Comparison of ENCODE assay signal across 20 mouse cellular contexts in genomic region chr4:126415707-126416106, GRCm38 (mm10).
"Had no signal": no experiment of that assay in that cellular context is flagged by ENCODE, and none has a peak within 500 bp of the region (broad histone marks: within the 10 kb centered on the region; RNA-seq: fewer than 3 reads in every experiment).

No protein-coding gene starts in this region.

- H3K27me3 ChIP-seq: limb, embryonic 13.5 days; liver, embryonic 12.5 days; liver, embryonic 15.5 days; lung, embryonic 15.5 days; neural tube, embryonic 13.5 days; stomach, embryonic 15.5 days had no signal

- H3K4me2 ChIP-seq: limb, embryonic 13.5 days; liver, embryonic 12.5 days; liver, embryonic 15.5 days; lung, embryonic 15.5 days; midbrain, embryonic 11.5 days; neural tube, embryonic 13.5 days; stomach, embryonic 15.5 days had no signal

- H3K9me3 ChIP-seq: limb, embryonic 10.5 days; limb, embryonic 13.5 days; liver, embryonic 12.5 days; liver, embryonic 15.5 days; lung, embryonic 15.5 days; neural tube, embryonic 13.5 days; stomach, embryonic 15.5 days had no signal

- H3K27ac ChIP-seq: kidney, postnatal 0 days; layer of hippocampus, adult 2 months; limb, embryonic 10.5 days; limb, embryonic 13.5 days; liver, embryonic 12.5 days; liver, embryonic 15.5 days; lung, embryonic 15.5 days; neural tube, embryonic 13.5 days; stomach, embryonic 15.5 days had no signal

- ATAC-seq: liver, embryonic 12.5 days had no signal

- DNase-seq: kidney, postnatal 25 days; layer of hippocampus, adult 9-11 months; liver; lung, adult 18-20 months; lung, postnatal 10 days; lung, postnatal 36 days; midbrain, embryonic 14.5 days; right cerebral cortex, postnatal 25 days; spleen, adult 18-20 months; thymus, postnatal 25 days had no signal

- H3K4me3 ChIP-seq: layer of hippocampus, adult 2 months; limb, embryonic 10.5 days; limb, embryonic 13.5 days; liver, embryonic 12.5 days; liver, embryonic 15.5 days; lung, embryonic 15.5 days; neural tube, embryonic 13.5 days; stomach, embryonic 15.5 days had no signal

- H3K9ac ChIP-seq: limb, embryonic 13.5 days; liver, embryonic 12.5 days; liver, embryonic 15.5 days; lung, embryonic 15.5 days; neural tube, embryonic 13.5 days; stomach, embryonic 15.5 days had no signal

- H3K4me1 ChIP-seq: limb, embryonic 10.5 days; limb, embryonic 13.5 days; liver, embryonic 12.5 days; liver, embryonic 15.5 days; lung, embryonic 15.5 days; neural tube, embryonic 13.5 days; stomach, embryonic 15.5 days had no signal

- H3K36me3 ChIP-seq: liver, embryonic 12.5 days; stomach, embryonic 15.5 days had no signal
